Mouse (Mus musculus) ES-E14 (cell line): ENCODE results near the gene Ank3.

Source experiments
- CHD2 ChIP-seq: IDR thresholded peaks from 2 replicates; pipeline ENCODE4 v1.6.1; 2014; ENCODE audit warnings: mild to moderate bottlenecking, low read depth, low read length, inconsistent platforms
- MAFK ChIP-seq: IDR thresholded peaks from 2 replicates; pipeline ENCODE4 v1.6.1; 2014; ENCODE audit warnings: mild to moderate bottlenecking, low read depth, low read length, inconsistent platforms; ENCODE audit not compliant: insufficient read depth
- ZNF384 ChIP-seq: IDR thresholded peaks from 2 replicates; pipeline ENCODE4 v1.6.1; 2012; ENCODE audit warnings: low read depth, low read length, inconsistent platforms

DNA sequence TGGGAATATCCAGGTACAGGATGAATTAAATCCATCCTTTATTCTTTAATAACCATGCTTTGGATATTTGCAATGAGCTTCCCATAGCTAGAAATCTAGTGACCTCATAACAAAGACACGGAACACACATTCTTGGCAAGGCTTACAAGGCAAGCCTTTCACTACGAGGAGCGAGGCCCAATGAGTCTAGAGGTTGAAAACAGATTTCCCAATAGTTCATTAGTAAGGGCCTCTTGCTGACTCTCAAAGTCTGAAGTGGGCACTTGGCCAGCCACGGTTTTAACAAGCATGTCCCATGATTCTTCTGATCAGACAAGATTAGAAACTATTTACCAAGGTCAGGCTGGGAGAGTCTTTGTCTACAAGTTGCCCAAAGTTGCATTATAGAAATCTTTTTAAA lies 436.1 kb downstream of the Ank3 start:
- TF ChIP-seq MAFK (no peak), CHD2 (no peak), ZNF384 (no peak)
